Mouse (Mus musculus): ENCODE data around the gene Trip10.
A peak's percentile ranks its signal among the peaks of the same experiment; 100 is the strongest.

Gene Trip10

GRCm38 (mm10) chr17:57249186-57250181 lies at the start of gene Trip10:
Gene Trip10, plus strand, starts transcription at chr17:57249455.
- peak; percentile 98 for DNase-seq (ENCODE audit: low spot score)

GRCm38 (mm10) chr17:57201841-57202724 lies 47.2 kb upstream of the Trip10 start:
- no peak for DNase-seq (ENCODE audit: low spot score)

- no peak for DNase-seq (ENCODE audit: low spot score)
These were observed 41.3 kb upstream of the Trip10 start for GRCm38 (mm10) chr17:57207938-57208337.

GRCm38 (mm10) chr17:57209330-57209729 lies 39.9 kb upstream of the Trip10 start:
- DNase-seq (ENCODE audit: low spot score), result no peak

- no peak for DNase-seq (ENCODE audit: low spot score)
These were observed 37.8 kb upstream of the Trip10 start for GRCm38 (mm10) chr17:57211501-57211900.

- no peak for DNase-seq (ENCODE audit: low spot score)
These were observed 34.4 kb upstream of the Trip10 start for GRCm38 (mm10) chr17:57214676-57215387.

- no peak for DNase-seq (ENCODE audit: low spot score)
These were observed 30.8 kb upstream of the Trip10 start for GRCm38 (mm10) chr17:57218335-57218900.

- DNase-seq (ENCODE audit: low spot score), result peak; percentile 67
These were observed 29.9 kb upstream of the Trip10 start for GRCm38 (mm10) chr17:57219167-57219883.

GRCm38 (mm10) chr17:57219884-57220207 lies 29.4 kb upstream of the Trip10 start:
- no peak for DNase-seq (ENCODE audit: low spot score)

GRCm38 (mm10) chr17:57221911-57222310 lies 27.3 kb upstream of the Trip10 start:
- DNase-seq (ENCODE audit: low spot score), result no peak

- DNase-seq (ENCODE audit: low spot score), result no peak
These were observed 25.9 kb upstream of the Trip10 start for GRCm38 (mm10) chr17:57223313-57223712.

GRCm38 (mm10) chr17:57227468-57227867 lies 21.8 kb upstream of the Trip10 start:
- no peak for DNase-seq (ENCODE audit: low spot score)

GRCm38 (mm10) chr17:57228014-57228413 lies 21.2 kb upstream of the Trip10 start, which contains the start of gene C3:
Gene C3, minus strand, starts transcription at chr17:57228136.
- no peak for DNase-seq (ENCODE audit: low spot score)

- DNase-seq (ENCODE audit: low spot score), result no peak
These were observed 20.4 kb upstream of the Trip10 start for GRCm38 (mm10) chr17:57228873-57229272.

GRCm38 (mm10) chr17:57229851-57230727 lies 19.2 kb upstream of the Trip10 start:
- no peak for DNase-seq (ENCODE audit: low spot score)

GRCm38 (mm10) chr17:57230728-57231125 lies 18.5 kb upstream of the Trip10 start:
- no peak for DNase-seq (ENCODE audit: low spot score)

GRCm38 (mm10) chr17:57231321-57231771 lies 17.9 kb upstream of the Trip10 start:
- DNase-seq (ENCODE audit: low spot score), result no peak

- no peak for DNase-seq (ENCODE audit: low spot score)
These were observed 17.1 kb upstream of the Trip10 start for GRCm38 (mm10) chr17:57232200-57232599.

GRCm38 (mm10) chr17:57233038-57233437 lies 16.2 kb upstream of the Trip10 start:
- DNase-seq (ENCODE audit: low spot score), result no peak
